Mouse (Mus musculus) erythroblast, adult 5-6 weeks (primary cell): ENCODE results near the gene Psmb9. TPM values are rescaled to one million over a fixed set of nuclear protein-coding genes. Genes with fewer than 3 reads are reported as not detected.
A peak's percentile ranks its signal among the peaks of the same experiment; 100 is the strongest.
"Not testable (repeated sequence)": the region's sequence is repeated elsewhere in the genome, so short reads cannot be mapped to it uniquely, and the experiment has no call there.

Experiments
- ATAC-seq: replicated peaks from 2 replicates; pipeline ENCODE4 v1.8.0; 2016; ENCODE audit warnings: moderate number of reproducible peaks, mild to moderate bottlenecking, moderate TSS enrichment, inconsistent platforms; ENCODE audit not compliant: poor library complexity, low FRiP score, severe bottlenecking
- total RNA-seq, 2 experiments: library from RNA; stranded (forward) in 1 of 2; stranded (reverse) in 1 of 2; fragments of 150-400 nt in 1 of 2; fragments of 200-764, 138-1000 nt in 1 of 2; gene quantifications; 2 replicates each; pipeline versions ENCODE4 v1.2.3 to v1.2.4; 2015 to 2017; ENCODE audit warnings: low replicate concordance in 2 of 2

Psmb9 gene
- 16.1 and 55.0 TPM in 2 replicates for total RNA-seq (2015; ENCODE audit: low replicate concordance)
- total RNA-seq (2017; ENCODE audit: low replicate concordance) = 17.2 and 29.1 TPM in 2 replicates

DNA sequence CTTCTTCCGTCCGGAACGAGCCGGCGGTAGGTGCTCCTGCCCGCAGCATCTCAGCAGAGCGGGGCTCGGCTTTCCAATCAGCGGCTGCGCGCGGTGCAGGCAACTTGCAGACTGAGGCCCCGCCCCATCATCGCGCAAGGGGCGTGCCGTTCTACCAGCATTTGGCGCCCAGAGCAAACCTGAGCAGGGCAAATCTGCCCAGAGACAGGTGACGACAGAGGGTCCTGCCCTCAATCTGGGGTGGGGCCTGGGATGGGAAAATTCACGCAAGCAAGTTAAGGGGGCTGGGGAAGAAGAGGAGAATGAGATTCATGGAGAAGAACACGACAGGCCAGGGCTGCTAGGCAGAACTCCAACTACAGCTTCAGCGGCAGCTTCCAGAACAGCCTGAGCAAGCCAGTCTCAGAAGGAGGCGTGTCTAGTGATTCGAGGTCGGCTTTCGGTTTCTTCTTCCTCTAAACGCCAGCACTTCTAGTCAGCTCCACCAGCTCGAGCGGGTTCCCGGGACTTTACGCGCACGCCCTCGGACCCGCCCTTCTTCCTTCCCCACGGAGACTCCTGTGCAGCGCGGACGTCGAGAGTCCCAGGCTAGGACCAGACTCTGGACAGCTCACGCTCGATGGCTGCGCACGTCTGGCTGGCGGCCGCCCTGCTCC, at the start of gene Psmb9, which contains the start of gene Tap1:
Gene Psmb9, minus strand, starts transcription at position 504 of the 656 bp plus-strand sequence.
Gene Tap1, plus strand, starts transcription at position 293 of the 656 bp plus-strand sequence.
- peak; percentile 86 for ATAC-seq

DNA sequence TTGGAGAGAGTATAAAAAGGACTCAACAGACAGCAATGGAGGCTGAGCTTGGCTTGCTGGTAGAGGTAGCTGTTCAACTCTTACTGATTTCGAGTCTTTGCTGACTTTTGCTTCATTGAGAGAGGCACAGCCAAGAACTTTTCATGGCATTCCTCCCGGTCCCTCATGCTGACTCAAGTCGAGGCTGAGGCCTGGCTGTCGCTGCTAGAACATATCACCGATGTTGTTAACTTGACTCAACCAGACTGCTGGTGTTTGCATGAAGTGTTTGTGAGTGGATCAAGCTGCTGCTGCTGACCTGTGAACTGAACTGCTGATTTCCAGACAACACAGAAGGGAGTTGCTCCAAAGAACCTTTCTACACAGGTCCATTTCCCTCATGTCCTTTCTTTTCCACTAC, 49.1 kb upstream of the Psmb9 start:
- no peak for ATAC-seq

DNA sequence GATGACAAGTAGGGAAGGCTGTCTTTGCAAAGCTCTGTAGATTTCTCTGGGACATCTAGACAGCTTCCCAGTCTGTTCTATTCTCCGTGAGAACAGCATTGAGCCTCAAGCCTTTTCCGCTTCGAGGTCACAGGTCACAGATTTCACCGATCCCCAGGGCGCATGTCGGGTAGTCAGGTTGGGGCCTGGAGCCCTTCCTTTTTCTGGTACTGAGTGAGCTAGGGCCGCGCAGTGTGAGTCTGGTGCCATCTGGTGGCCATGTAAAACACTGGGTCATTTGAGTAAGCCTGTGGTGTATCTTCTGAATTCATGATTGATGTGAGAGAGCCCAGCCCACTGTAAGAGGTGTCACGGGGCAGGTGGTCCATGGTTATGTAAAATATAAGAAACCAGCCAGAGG, 47.4 kb upstream of the Psmb9 start:
- ATAC-seq = peak; percentile 52

DNA sequence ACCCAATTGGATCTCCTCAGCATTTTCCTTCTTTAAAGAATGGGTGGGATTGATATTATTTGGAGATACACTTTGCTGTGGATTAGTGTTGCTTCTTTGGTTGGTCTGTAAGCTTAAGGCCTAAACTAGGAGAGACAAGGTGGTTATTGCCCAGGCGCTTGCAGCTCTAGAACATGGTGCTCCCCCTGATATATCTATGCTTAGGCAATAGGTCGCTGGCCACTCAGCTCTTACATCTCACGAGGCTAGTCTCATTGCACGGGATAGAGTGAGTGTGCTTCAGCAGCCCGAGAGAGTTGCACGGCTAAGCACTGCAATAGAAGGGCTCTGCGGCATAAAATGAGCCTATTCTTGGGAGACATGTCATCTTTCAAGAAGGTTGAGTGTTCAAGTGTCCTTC, 44.5 kb upstream of the Psmb9 start:
- ATAC-seq = not testable (repeated sequence)

DNA sequence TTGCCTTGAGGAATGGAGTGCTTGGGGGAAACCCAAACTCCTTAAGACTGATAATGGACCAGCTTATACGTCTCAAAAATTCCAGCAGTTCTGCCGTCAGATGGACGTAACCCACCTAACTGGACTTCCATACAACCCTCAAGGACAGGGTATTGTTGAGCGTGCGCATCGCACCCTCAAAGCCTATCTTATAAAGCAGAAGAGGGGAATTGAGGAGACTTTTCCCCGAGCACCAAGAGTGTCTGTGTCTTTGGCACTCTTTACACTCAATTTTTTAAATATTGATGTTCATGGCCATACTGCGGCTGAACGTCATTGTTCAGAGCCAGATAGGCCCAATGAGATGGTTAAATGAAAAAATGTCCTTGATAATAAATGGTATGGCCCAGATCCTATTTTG, 43.4 kb upstream of the Psmb9 start:
- not testable (repeated sequence) for ATAC-seq

DNA sequence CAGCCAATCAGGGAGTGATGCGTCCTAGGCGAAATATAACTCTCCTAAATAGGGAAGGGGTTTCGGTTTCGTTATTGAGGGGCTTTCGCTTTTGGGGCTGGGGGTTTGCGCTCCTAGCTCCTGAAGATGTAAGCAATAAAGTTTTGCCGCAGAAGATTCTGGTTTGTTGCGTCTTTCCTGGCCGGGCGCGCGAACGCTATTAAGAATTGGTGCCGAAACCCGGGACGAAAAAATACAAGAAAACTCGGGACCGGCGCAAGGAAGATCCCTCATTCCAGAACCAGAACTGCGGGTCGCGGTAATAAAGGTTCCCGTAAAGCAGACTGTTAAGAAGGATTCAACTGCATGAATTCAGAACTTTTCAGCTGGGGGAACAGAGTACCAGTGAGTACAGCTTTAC, 38.3 kb upstream of the Psmb9 start:
- not testable (repeated sequence) for ATAC-seq

DNA sequence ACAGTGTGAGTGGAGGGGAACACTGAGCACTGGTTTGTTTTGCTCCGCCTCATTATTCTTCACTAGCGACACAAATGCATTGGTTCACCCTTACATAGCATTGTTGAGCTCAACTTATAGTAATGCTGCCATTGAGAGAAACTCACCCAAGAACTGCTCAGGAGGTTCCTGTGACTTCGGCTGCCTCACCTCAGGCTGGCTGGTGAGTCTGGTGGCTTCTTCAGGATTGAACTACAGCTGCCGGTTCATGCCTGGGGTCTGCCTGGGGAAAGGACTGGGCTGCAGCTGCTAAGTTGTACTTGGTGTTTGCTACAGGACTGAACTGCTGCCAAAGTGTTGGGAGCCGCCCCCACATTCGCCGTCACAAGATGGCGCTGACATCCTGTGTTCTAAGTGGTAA, 37.9 kb upstream of the Psmb9 start:
- ATAC-seq = no peak

DNA sequence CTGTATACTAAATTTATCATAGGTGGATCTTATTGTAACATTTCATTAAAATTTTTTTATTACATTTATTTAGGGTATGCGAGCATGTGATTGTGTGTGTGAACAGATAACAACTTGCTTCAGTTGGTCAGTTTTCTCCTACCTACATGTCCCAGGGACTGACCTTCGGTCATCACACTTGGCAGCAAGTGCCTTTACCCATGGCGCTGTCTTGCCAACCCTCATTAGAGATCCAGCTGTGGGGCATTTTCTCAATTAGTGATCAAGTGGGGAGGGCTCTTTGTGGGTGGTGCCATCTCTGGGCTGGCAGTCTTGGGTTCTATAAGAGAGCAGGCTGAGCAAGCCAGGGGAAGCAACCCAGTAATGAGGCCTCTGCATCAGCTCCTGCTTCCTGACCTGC, 37.3 kb upstream of the Psmb9 start:
- ATAC-seq = no peak

DNA sequence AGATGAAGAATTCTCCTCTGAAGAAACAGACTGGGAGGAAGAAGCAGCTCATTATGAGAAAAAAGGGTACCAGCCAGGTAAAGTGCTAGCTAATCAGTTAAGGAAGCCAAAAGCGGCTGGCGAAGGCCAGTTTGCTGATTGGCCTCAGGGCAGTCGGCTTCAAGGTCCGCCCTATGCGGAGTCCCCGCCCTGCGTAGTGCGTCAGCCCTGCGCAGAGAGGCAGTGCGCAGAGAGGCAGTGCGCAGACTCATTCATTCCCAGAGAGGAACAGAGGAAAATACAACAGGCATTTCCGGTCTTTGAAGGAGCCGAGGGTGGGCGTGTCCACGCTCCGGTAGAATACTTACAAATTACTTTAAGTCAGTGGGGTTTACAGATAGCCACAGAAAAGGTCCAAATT, 32.8 kb upstream of the Psmb9 start:
- ATAC-seq = not testable (repeated sequence)

DNA sequence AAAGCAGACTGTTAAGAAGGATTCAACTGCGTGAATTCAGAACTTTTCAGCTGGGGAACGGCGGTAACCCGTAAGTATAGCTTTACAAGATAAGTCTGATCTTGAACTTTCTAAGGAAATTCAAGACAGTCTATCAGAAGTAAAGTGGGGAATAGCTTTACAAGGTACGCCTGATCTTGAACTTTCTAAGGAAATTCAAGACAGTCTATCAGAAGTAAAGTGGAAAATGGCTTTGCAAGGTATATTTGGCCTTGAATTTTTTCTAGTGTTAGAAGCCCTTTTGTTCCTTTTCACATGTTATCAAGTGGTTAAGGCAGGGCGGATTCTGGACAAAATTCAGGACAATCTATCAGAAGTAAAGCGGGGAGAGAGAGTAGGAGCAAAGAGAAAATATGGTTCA, 32.2 kb upstream of the Psmb9 start:
- not testable (repeated sequence) for ATAC-seq

DNA sequence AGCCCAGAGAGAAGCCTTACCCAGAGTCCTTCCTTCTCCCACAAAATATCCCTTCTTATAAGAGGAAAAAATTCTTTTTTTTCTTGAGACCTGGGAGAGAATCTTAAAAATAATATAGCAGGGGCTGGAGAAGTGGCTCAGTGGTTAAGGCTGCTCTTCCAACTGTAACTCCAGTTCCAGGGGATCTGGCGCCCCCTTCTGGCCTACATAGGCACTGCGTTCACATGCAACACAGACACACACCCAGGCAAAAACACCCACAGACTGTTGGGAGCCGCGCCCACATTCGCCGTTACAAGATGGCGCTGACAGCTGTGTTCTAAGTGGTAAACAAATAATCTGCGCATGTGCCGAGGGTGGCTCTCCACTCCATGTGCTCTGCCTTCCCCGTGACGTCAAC, 31.5 kb upstream of the Psmb9 start:
- not testable (repeated sequence) for ATAC-seq

DNA sequence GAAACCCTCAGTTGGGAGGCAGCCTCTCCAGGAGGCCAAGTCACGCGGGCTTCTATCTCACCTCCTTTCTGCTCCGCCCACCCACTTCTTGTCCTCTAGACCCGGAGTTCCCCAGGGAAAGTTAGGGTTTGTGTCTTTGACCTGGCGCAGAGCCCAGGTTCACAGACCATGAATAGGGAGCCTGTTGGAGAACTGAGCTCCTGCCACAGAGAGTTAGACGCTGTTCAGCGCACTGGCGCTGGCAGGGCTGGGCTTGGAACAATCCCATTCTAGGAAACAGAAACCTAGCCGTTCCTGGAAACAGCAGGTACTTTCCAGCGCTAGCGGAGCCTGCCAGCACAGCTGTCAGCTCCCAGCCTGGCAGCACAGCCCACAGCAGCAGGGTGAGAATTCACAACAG, 31.1 kb upstream of the Psmb9 start:
- no peak for ATAC-seq

DNA sequence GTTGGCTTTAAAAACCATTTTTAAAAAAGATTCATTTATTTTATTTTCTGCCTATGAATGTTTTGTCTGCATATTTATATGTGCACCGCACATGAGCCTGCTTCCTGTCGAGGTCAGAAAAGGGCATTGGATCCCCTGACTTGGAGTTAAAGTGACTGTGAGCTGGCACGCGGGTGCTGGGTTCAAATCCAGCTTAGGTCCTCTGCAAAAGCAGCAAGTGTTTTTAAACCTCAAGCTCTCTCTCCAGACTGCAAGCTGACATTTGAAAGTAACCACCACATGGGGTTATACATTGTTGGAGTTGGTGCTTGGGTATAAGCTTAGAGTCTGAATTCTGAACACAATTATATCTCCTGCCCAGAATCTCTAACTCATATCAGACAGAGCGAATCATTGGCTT, 30.4 kb upstream of the Psmb9 start:
- no peak for ATAC-seq

DNA sequence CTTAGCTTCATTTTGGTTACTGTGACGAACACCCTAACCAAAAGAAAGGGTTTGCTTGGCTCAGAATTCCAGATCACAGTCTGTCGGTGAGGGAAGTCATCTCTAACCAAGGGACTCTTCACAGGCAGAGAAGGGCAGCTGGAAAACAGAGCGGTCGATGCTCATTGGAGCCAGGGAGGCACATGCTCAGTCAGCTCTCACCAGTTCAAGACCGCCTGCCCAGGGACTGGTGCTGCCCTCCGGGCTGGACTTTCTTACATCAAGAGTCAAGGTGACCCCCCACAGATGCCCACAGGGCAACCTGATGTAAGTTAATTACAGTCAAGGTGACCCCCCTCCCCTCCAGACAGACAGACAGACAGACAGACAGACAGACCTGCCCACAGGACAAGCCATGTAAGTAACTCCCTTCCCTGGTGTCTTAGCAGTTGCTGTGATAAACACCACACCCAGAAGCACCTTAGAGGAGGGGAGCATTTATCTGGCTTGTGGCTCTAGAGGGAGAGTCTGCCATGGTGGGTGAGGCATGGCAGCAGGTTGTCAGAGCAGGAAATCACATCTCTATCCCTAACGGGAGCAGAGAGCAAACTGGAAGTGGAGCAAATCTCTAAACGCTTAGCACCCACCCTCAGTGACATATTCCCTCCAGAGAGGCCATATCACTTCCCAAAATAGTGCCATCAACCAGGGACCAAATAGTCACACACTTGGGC, 29.8 kb upstream of the Psmb9 start:
- no peak for ATAC-seq

DNA sequence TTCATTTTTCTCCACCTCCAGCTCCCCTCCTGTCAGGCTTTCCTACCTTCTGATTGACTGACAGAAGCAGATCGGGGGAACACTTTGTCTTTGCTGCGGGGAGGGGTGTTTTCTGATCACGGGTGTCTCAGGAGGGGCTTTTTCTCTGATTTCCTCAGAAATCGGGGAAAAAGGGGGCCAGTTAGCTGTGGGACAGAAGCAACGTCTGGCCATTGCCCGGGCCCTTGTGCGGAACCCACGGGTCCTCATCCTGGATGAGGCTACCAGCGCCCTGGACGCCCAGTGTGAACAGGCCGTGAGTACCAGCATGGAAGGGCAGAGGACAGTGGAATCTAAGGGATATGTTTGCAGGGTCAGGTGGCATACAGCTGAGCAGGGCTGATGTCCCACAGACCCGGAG, 27.6 kb upstream of the Psmb9 start:
- ATAC-seq = no peak

DNA sequence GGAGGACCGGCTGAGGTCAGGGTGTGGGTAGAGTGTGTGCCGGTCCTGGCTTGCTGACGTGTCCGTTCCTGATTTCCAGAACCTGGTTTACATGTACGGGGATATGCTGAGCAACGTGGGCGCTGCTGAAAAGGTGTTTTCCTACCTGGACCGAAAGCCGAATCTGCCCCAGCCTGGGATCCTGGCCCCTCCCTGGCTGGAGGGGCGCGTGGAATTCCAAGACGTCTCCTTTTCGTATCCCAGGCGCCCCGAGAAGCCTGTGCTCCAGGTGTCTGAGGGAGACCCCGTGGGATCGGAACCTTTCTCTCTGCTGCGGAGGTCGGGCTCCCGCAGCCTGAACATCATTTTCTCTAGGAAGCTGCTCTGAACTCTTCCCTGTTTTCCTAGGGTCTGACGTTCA, 26.4 kb upstream of the Psmb9 start:
- ATAC-seq = no peak

DNA sequence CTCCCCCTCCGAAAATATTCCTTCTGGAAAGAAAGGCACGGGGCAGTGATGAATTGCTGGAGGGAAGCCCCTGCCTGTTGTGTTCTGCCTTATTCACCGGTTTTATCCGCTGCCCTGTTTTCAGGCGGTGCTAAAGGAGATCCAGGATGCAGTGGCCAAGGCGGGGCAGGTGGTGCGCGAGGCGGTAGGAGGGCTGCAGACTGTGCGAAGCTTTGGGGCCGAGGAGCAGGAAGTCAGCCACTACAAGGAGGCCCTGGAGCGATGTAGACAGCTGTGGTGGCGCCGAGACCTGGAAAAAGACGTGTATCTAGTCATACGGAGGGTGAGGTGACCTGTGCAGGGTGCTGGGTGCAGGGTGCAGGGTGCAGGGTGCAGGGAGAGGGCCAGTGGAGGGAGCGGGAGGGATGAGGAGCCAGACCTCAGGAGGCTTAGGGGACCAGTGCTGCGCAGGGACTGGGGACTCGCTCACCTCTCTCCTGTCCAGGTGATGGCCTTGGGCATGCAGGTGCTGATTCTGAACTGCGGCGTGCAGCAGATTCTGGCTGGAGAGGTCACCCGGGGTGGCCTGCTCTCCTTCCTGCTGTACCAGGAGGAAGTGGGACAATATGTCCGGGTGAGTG, 24.3 kb upstream of the Psmb9 start:
- no peak for ATAC-seq

DNA sequence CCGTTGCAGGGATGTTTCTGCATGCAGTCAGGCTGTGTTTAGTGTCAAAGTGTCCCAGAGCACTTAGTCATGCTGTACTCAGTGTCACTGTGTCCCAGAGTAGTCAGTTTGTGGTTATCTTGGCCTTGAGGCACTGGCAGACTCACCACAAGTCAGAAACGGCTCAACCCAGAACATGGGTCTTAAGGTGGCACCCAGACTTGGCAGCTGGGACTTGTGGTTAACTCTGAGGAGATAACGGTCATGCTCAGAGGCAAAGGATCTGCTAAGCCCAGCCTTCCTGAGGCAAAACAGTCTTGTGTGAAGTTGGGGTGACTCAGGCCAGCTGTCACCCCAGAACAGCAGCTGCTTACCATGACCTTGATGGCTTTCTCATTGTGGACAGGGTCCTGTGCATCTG, 23.0 kb upstream of the Psmb9 start:
- 0 out of 2 replicates have a peak, but pooled peaks have one; percentile 45 for ATAC-seq

DNA sequence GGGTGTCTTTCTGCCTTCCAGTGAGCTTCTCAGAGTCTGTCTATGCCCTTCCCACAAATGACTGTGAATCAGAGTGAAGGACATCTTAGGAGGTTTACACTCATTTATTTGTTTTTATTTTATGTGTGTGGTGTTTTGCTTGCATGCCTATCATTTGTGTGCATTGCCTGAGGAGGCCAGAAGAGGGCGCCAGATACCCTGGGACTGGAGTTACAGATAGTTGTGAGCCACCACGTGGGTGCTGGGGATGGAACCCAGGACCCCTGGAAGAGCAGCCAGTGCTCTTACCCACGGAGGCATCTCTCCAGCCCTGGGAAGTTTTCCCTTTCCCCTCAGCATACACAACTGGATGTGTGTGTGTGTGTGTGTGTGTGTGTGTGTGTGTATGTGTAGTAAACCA, 22.1 kb upstream of the Psmb9 start:
- ATAC-seq = no peak

DNA sequence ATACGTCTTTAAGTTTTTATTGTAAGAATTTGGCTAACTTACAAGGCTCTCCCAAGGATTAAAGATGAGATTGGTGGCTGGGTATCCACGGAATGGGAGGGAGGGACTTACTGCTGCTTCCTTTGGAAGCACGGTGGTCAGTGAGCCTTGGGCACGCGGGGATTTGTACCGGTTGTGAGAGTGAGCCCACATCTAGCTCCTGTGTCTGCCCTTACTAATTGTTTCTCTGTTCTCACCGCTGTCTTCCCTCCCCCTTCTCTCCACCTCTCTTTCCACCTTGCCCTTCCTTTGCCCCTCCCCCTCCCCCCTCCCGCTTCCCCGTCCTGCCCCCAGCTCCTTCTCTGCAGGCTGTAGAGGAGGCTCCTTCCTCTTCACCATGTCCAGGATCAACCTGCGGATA, 20.9 kb upstream of the Psmb9 start:
- ATAC-seq = no peak

DNA sequence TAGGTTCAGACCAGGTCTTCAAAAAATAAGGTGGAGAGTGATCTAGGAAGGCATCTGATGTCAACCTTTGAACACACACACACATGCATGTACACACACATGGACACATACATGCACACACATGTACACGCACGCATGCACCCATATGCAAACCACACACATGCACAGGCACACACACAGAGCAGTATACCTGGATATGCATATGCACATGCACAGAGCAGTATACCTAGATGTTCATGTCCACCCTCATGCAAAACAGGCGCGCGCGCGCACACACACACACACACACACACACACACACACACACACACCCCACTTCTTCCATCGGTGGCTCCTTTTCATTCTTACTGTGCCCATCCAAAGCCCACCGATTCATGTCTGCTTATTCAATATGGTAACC, 20.3 kb upstream of the Psmb9 start:
- ATAC-seq = no peak
